Mouse (Mus musculus) E14TG2a.4 (cell line): Measurements from ENCODE around the gene Slc6a4.

Experiments
- H3K27me3 ChIP-seq: 2 replicates; pipeline ENCODE4 v1.6.1; 2014; ENCODE audit warnings: low read length, control low read depth; ENCODE audit not compliant: insufficient read depth
- H3K36me3 ChIP-seq: 2 replicates; pipeline ENCODE4 v1.6.1; 2014; ENCODE audit warnings: low read length, control low read depth; ENCODE audit not compliant: insufficient read depth
- H3K4me1 ChIP-seq: replicated peaks from 2 replicates; pipeline ENCODE4 v1.6.1; 2014; ENCODE audit warnings: low read depth, low read length, control low read depth
- H3K4me3 ChIP-seq: replicated peaks from 2 replicates; pipeline ENCODE4 v1.5.1; 2014; ENCODE audit warnings: mild to moderate bottlenecking, low read length
- H3K9me3 ChIP-seq: 2 replicates; pipeline ENCODE4 v1.6.1; 2014; ENCODE audit warnings: low read length, control low read depth
- CTCF ChIP-seq: conservative IDR thresholded peaks from 2 replicates; pipeline ENCODE4 v1.5.1; 2014; ENCODE audit warnings: low read length
- NANOG ChIP-seq: IDR thresholded peaks from 2 replicates; pipeline ENCODE4 v1.6.1; 2014; ENCODE audit warnings: borderline replicate concordance, low read length, mixed read lengths
- POU5F1 ChIP-seq: IDR thresholded peaks from 2 replicates; pipeline ENCODE4 v1.6.1; 2014; ENCODE audit warnings: low read length, borderline replicate concordance

Slc6a4 gene

GRCm38 (mm10) chr11:76984173-76984572, 14.2 kb upstream of the Slc6a4 start:
- H3K36me3 ChIP-seq: peaks cover 78% of the 10 kb centered on the region
- H3K4me1 ChIP-seq: peaks cover 24% of the 10 kb centered on the region
- no peaks in the 10 kb centered on the region for H3K27me3 ChIP-seq
- TF ChIP-seq POU5F1 (no peak), NANOG (no peak), CTCF (no peak)
- no peak overlapping the region for H3K4me3 ChIP-seq
- H3K9me3 ChIP-seq: no peaks in the 10 kb centered on the region

GRCm38 (mm10) chr11:76990839-76991238, 7.6 kb upstream of the Slc6a4 start:
- Histone ChIP-seq H3K4me1 (peaks cover 38% of the 10 kb centered on the region), H3K36me3 (peaks cover 20% of the 10 kb centered on the region), H3K9me3 (no peaks in the 10 kb centered on the region), H3K27me3 (peaks cover 22% of the 10 kb centered on the region), H3K4me3 (no peak overlapping the region)
- TF ChIP-seq NANOG (no peak), CTCF (no peak), POU5F1 (no peak)

- Histone ChIP-seq H3K4me1 (peaks cover 42% of the 10 kb centered on the region), H3K9me3 (no peaks in the 10 kb centered on the region), H3K4me3 (no peak overlapping the region), H3K36me3 (no peaks in the 10 kb centered on the region; the same call in 1 of the 2 replicates), H3K27me3 (peaks cover 42% of the 10 kb centered on the region)
- TF ChIP-seq POU5F1 (no peak), NANOG (no peak), CTCF (no peak)
Observed at GRCm38 (mm10) chr11:76992886-76993285, 5.5 kb upstream of the Slc6a4 start.

GRCm38 (mm10) chr11:76995966-76996672, 2.3 kb upstream of the Slc6a4 start:
- peaks cover 3% of the 10 kb centered on the region; the same call in 1 of the 2 replicates for H3K9me3 ChIP-seq
- H3K4me1 ChIP-seq: peaks cover 51% of the 10 kb centered on the region
- peak overlapping the region; percentile 37; the same call in 1 of the 2 replicates for H3K4me3 ChIP-seq
- peaks cover 72% of the 10 kb centered on the region for H3K27me3 ChIP-seq
- no peaks in the 10 kb centered on the region for H3K36me3 ChIP-seq
- TF ChIP-seq CTCF: no peak
- no peak for TF ChIP-seq NANOG
- TF ChIP-seq POU5F1: no peak

- Histone ChIP-seq H3K9me3 (peaks cover 3% of the 10 kb centered on the region; the same call in 1 of the 2 replicates), H3K4me3 (peak overlapping the region; percentile 67), H3K27me3 (peaks cover 82% of the 10 kb centered on the region), H3K36me3 (no peaks in the 10 kb centered on the region), H3K4me1 (peaks cover 52% of the 10 kb centered on the region)
- TF ChIP-seq CTCF (peak; percentile 71), POU5F1 (no peak)
Observed at GRCm38 (mm10) chr11:76997305-76997704, 1.1 kb upstream of the Slc6a4 start.

GRCm38 (mm10) chr11:76998705-76999226, 363 bp downstream of the Slc6a4 start:
- Histone ChIP-seq H3K4me3 (peak overlapping the region; percentile 67), H3K36me3 (no peaks in the 10 kb centered on the region), H3K4me1 (peaks cover 52% of the 10 kb centered on the region), H3K27me3 (peaks cover 82% of the 10 kb centered on the region), H3K9me3 (peaks cover 3% of the 10 kb centered on the region; the same call in 1 of the 2 replicates)
- TF ChIP-seq POU5F1: no peak
- TF ChIP-seq CTCF: no peak
- no peak for TF ChIP-seq NANOG

GRCm38 (mm10) chr11:77000741-77001140, 2.3 kb downstream of the Slc6a4 start:
- Histone ChIP-seq H3K36me3 (no peaks in the 10 kb centered on the region), H3K4me1 (peaks cover 39% of the 10 kb centered on the region), H3K4me3 (no peak overlapping the region), H3K9me3 (peaks cover 3% of the 10 kb centered on the region; the same call in 1 of the 2 replicates), H3K27me3 (peaks cover 85% of the 10 kb centered on the region)
- TF ChIP-seq POU5F1: no peak
- no peak for TF ChIP-seq NANOG
- no peak for TF ChIP-seq CTCF

- TF ChIP-seq CTCF: no peak
- TF ChIP-seq NANOG: no peak
- TF ChIP-seq POU5F1: no peak
- no peaks in the 10 kb centered on the region for H3K36me3 ChIP-seq
Observed at GRCm38 (mm10) chr11:77002361-77002760, 4.0 kb downstream of the Slc6a4 start.

More at GRCm38 (mm10) chr11:77002361-77002760, 4.0 kb downstream of the Slc6a4 start:
- Histone ChIP-seq H3K27me3 (peaks cover 76% of the 10 kb centered on the region), H3K9me3 (peaks cover 3% of the 10 kb centered on the region; the same call in 1 of the 2 replicates), H3K4me1 (peaks cover 33% of the 10 kb centered on the region), H3K4me3 (no peak overlapping the region)
